Mouse (Mus musculus) olfactory bulb, adult 2 months (tissue): ENCODE data around the gene Dnase1l3.

Experiments
- CTCF ChIP-seq: fragments of 200-500 bp; IDR thresholded peaks from 2 replicates; pipeline ENCODE4 v1.5.1; 2012; ENCODE audit warnings: low read depth, mild to moderate bottlenecking, low read length, moderate library complexity; ENCODE audit not compliant: insufficient read depth
- POLR2A ChIP-seq: fragments of 200-500 bp; IDR thresholded peaks from 2 replicates; pipeline ENCODE4 v1.6.1; 2012; ENCODE audit warnings: mild to moderate bottlenecking, low read depth, low read length, moderate library complexity; ENCODE audit not compliant: insufficient read depth

GRCm38 (mm10) chr14:7960616-7961015, 33.8 kb downstream of the Dnase1l3 start:
- no peak for TF ChIP-seq CTCF
- TF ChIP-seq POLR2A = no peak
